Mouse (Mus musculus): ENCODE data around the gene Atp5e. TPM values are rescaled to one million over a fixed set of nuclear protein-coding genes. Genes with fewer than 3 reads are reported as not detected.

The Atp5e gene
- total RNA-seq, 4 experiments from 2014 or later = 1,537 to 1,974 (median 1,684) TPM

DNA sequence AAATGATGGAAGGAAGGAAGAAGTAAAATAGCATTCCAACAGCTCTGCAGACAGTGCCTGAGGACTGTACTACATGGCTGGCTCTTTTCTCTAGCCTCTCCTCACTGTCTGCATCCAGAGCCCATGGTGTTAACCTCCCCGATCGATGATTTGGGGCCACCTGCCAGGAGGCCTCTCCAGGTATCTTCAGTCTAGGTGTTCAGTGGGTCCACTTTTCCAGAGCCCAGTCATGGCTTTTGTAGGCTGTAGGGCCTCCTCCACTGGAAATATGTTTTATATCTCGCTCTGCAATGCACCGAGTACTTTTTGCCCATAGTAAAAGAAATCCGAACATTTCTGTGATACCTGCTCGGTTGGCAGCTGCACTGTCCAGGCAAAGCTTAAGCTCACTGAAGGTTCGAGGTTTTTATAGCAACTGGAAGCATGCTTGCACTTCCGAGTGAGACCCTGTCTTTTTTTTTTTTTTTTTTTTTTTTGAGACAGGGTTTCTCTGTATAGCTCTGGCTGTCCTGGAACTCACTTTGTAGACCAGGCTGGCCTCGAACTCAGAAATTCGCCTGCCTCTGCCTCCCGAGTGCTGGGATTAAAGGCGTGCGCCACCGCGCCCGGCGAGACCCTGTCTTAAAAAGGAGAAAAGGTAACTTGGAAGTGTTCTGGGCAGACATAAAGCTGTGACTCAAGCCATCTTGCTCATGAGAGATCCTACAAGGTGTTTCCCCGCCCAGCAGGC is 48.7 kb downstream of the Atp5e start:
- DNase-seq (ENCODE audit: low spot score) = no peak

DNA sequence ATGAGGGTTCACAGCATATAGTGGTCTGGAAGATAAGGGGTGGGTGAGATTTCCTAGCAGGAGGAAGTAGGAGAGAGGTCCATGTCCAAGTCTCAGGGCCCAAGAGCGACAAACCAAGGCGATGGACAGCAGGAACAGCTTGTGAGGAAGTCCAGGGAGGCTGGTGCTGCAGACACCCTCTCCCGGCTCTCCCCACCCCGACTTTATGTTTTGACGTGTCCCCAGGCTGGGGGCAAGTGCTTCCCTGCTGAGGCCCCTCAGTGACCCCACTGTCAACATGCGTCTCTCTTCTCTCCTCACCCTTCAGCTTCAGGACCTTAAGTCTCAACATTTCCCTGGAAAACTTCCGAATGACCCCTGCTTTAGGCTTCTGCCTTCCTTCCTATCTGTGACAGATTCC is 50.8 kb downstream of the Atp5e start:
- no peak for DNase-seq (ENCODE audit: low spot score)

Other genes starting within 250 kb of the Atp5e start
- gene Gnas, start 179.8 kb downstream of the Atp5e start, total RNA-seq (2022) = 1,000 to 10,000 TPM; 1,172 to 1,307 (median 1,221) TPM
- 1 to 10 TPM; 1.3 to 1.7 (median 1.5) TPM for gene Gm20721, start 117.4 kb downstream of the Atp5e start, total RNA-seq (2022)
- 10 to 100 TPM; 27.3 to 28.7 (median 28.4) TPM for gene Nelfcd, start 48.3 kb downstream of the Atp5e start, total RNA-seq (2022)
- 10 to 100 TPM; 23.2 to 31.4 (median 25.9) TPM for gene Ctsz, start 25.1 kb downstream of the Atp5e start, total RNA-seq (2022)
- 10 to 100 TPM in 1 of 4 experiments, 1 to 10 TPM in 3; 4.1 to 10.8 (median 6.5) TPM for gene Tubb1, start 13.4 kb downstream of the Atp5e start, total RNA-seq (2022)
- gene Prelid3b, start 9.0 kb upstream of the Atp5e start, total RNA-seq (2022) = 10 to 100 TPM; 49.9 to 68.8 (median 58.7) TPM
- gene Zfp831, start 179.4 kb upstream of the Atp5e start, total RNA-seq (2022) = under 1 TPM; 0.03 to 0.14 (median 0.06) TPM